Mouse (Mus musculus) hindbrain, postnatal 0 days (tissue): ENCODE data around the gene 2210408I21Rik. TPM values are rescaled to one million over a fixed set of nuclear protein-coding genes. Genes with fewer than 3 reads are reported as not detected.
A peak's percentile ranks its signal among the peaks of the same experiment; 100 is the strongest.

ENCODE experiments used
- ATAC-seq: fragments of 200-750 bp; cut with Nextera tagmentation; 2 replicates; pipeline ENCODE4 v1.8.0; 2017; ENCODE audit warnings: mild to moderate bottlenecking, moderate TSS enrichment, moderate library complexity
- DNase-seq: peaks from one replicate; pipeline ENCODE4 v3.0.0-alpha.2; 2015; ENCODE audit warnings: low spot score
- H3K27ac ChIP-seq: fragments of 300-500 bp; sonication (generic); 2 replicates; pipeline ENCODE4 v1.5.1; 2014; ENCODE audit warnings: mild to moderate bottlenecking
- H3K27me3 ChIP-seq: fragments of 300-500 bp; sonication (generic); 2 replicates; pipeline ENCODE4 v1.6.1; 2014; ENCODE audit warnings: low read length, mixed read lengths; ENCODE audit not compliant: insufficient read depth
- H3K36me3 ChIP-seq: fragments of 300-500 bp; sonication (generic); 2 replicates; pipeline ENCODE4 v1.6.1; 2014; ENCODE audit warnings: low read length, mixed read lengths; ENCODE audit not compliant: insufficient read depth
- H3K4me1 ChIP-seq: fragments of 300-500 bp; sonication (generic); 2 replicates; pipeline ENCODE4 v1.6.1; 2014; ENCODE audit warnings: antibody characterized with exemption, low read length, mixed read lengths; ENCODE audit not compliant: insufficient read depth
- H3K4me2 ChIP-seq: fragments of 300-500 bp; sonication (generic); 2 replicates; pipeline ENCODE4 v1.6.1; 2014; ENCODE audit warnings: low read depth, mild to moderate bottlenecking, low read length, moderate library complexity, mixed read lengths
- H3K4me3 ChIP-seq: fragments of 300-500 bp; sonication (generic); 2 replicates; pipeline ENCODE4 v1.5.1; 2014; ENCODE audit warnings: low read length
- H3K9ac ChIP-seq: fragments of 300-500 bp; sonication (generic); replicated peaks from 2 replicates; pipeline ENCODE4 v1.6.1; 2014; ENCODE audit warnings: mild to moderate bottlenecking, low read length, moderate library complexity, mixed read lengths
- H3K9me3 ChIP-seq: fragments of 300-500 bp; sonication (generic); 2 replicates; pipeline ENCODE4 v1.6.1; 2016; ENCODE audit warnings: low read length, mixed read lengths
- CTCF ChIP-seq: IDR thresholded peaks from 2 replicates; pipeline ENCODE4 v1.5.1; 2016; ENCODE audit warnings: antibody characterized with exemption, control low read depth, low read depth
- WGBS: fragments of 180-500 bp; shearing (Covaris S2); extraction: QIAGEN DNeasy Blood & Tissue Kit; methylation state at CpG from one replicate; pipeline ENCODE4 v1.1.7; 2014; 5-methylcytosine and 5-hydroxymethylcytosine counted together
- polyA plus RNA-seq: library from polyadenylated mRNA; unstranded; fragments of >200 nt; fragmentation: Nextera tagmentation; extraction: Ambion mirVana; gene quantifications from 2 replicates; pipeline ENCODE4 v1.2.1, GENCODE M21; 2015
- total RNA-seq: library from RNA; depleted of rRNA; stranded (reverse); fragments of >200 nt; gene quantifications from 2 replicates; pipeline ENCODE4 v1.2.3, GENCODE M21; 2014

The 2210408I21Rik gene
- total and polyA plus RNA-seq, 2 experiments from 2014 or later, result 8.9 to 13.6 TPM

DNA sequence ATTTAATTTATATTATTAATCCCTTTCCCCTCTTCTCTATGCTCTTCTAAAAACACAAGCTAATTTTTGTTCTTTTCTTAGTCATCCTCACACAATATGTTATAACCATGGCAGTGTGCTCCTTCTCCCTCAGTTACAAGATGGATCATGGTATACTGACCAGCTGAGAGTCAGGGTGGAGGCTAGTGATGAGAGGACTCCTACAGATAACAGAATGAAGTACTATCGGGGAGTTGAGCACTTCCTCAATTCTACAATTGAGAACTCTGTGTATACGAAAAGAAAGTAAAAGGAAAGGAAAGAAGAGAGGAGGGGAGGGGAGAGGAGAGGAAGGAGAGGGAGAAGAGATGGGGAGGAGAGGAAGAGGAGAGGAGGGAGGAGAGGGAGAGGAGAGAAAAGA is 206.8 kb downstream of the 2210408I21Rik start:
- no peaks in the 10 kb centered on the region for H3K4me1 ChIP-seq

DNA sequence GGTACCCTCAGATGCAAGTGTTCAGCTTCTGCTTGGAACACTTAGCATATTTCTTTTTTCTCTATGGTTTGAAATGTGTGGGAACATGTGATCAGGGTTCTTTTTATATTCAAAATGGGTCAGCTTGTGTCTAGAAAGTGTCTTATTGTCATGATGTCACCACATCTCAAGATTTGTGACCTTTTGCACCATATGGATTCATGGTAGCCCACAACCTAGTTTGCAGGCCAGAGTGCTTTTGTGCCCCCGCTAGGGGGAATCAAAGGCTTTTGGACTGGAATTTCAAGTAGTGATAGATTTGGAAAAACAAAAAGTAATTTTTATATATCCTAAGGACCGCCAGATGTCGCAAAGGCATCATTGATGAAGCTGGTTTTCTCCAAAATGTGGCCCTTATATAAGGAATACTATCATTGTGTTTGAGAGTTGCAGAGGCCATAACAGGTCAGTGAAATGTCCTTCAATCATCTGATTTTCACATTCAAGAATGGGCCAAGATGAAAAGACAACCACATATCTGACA is 250.2 kb downstream of the 2210408I21Rik start:
- Histone ChIP-seq H3K27me3 (no peaks in the 10 kb centered on the region), H3K9me3 (no peaks in the 10 kb centered on the region), H3K4me2 (no peak overlapping the region), H3K36me3 (no peaks in the 10 kb centered on the region), H3K4me3 (no peak overlapping the region), H3K9ac (no peak overlapping the region), H3K27ac (no peak overlapping the region), H3K4me1 (no peaks in the 10 kb centered on the region; the same call in 1 of the 2 replicates)
- peak; percentile 8; the same call in 1 of the 2 replicates for TF ChIP-seq CTCF
- WGBS, result 43% methylated on average over 3 of the region's 3 CpGs
- DNase-seq (peak; percentile 19), ATAC-seq (no peak)

More for the DNA sequence above, 206.8 kb downstream of the 2210408I21Rik start:
- H3K27me3 ChIP-seq, result no peaks in the 10 kb centered on the region
- DNase-seq (no peak), ATAC-seq (no peak)
- no peak overlapping the region for H3K4me2 ChIP-seq
- TF ChIP-seq CTCF, result no peak
- 77% methylated on average over 2 of the region's 2 CpGs for WGBS
- no peaks in the 10 kb centered on the region for H3K36me3 ChIP-seq
- H3K9me3 ChIP-seq, result no peaks in the 10 kb centered on the region
- H3K4me3 ChIP-seq, result no peak overlapping the region
- no peak overlapping the region for H3K9ac ChIP-seq
- no peak overlapping the region for H3K27ac ChIP-seq

- WGBS, result 63% methylated on average over 4 of the region's 4 CpGs
- H3K4me1 ChIP-seq, result no peaks in the 10 kb centered on the region; the same call in 1 of the 2 replicates
- DNase-seq (no peak), ATAC-seq (no peak)
- H3K4me2 ChIP-seq, result no peak overlapping the region
- no peak overlapping the region for H3K4me3 ChIP-seq
- H3K27ac ChIP-seq, result no peak overlapping the region
- H3K9me3 ChIP-seq, result no peaks in the 10 kb centered on the region
- no peak overlapping the region for H3K9ac ChIP-seq
- H3K27me3 ChIP-seq, result no peaks in the 10 kb centered on the region
- no peaks in the 10 kb centered on the region for H3K36me3 ChIP-seq
- no peak for TF ChIP-seq CTCF
Observed at GRCm38 (mm10) chr13:77386001-77386400, 250.7 kb downstream of the 2210408I21Rik start.

DNA sequence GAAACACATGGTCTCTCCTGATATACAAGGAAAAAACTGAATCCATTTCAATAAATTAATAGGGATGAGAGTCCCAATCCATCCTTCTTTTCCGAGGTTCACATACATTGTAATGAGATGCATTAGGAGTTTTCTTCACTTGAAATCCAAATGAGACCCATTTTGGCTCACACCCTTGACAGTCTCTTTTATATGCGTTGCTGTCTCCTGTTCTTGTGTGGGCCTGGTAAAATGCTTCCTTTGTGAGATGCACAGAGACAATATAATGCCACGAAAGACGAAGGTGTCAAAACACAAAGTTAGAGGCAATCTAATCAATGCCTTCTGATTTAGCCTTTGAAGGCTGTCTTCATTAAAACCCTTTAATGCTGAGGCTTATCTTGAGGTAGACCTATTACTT is 252.8 kb downstream of the 2210408I21Rik start:
- H3K27ac ChIP-seq, result no peak overlapping the region
- H3K27me3 ChIP-seq, result no peaks in the 10 kb centered on the region
- DNase-seq, result no peak
- H3K9ac ChIP-seq, result no peak overlapping the region
- TF ChIP-seq CTCF, result no peak
- WGBS, result 46% methylated on average over 4 of the region's 4 CpGs
- no peaks in the 10 kb centered on the region for H3K36me3 ChIP-seq
- no peaks in the 10 kb centered on the region for H3K9me3 ChIP-seq
- H3K4me2 ChIP-seq, result no peak overlapping the region
- no peaks in the 10 kb centered on the region; the same call in 1 of the 2 replicates for H3K4me1 ChIP-seq
- no peak overlapping the region for H3K4me3 ChIP-seq
- no peak for ATAC-seq

DNA sequence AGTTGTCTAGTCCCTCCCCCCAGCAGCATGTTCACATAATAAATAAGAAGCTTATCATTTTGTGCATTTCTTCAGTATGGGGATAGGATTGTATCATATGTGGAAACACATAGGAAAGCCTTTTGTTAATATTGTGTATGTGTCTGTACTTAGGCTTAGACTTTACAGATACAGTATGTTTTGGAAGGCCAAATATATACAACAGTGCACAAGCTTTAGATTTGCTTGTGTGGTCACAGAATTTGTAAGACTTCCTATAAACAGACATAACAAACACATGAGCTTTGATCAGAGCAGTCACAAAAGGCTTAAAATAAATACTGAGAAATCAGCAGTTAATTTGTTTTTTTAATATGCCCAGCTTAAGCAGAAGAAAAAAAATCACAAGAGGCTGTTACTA is 253.9 kb downstream of the 2210408I21Rik start:
- TF ChIP-seq CTCF, result no peak
- no peak overlapping the region for H3K4me2 ChIP-seq
- DNase-seq (no peak), ATAC-seq (no peak)
- no peak overlapping the region for H3K4me3 ChIP-seq
- no peaks in the 10 kb centered on the region for H3K36me3 ChIP-seq
- H3K27ac ChIP-seq, result no peak overlapping the region
- no peak overlapping the region for H3K9ac ChIP-seq
- H3K27me3 ChIP-seq, result no peaks in the 10 kb centered on the region
- H3K4me1 ChIP-seq, result no peaks in the 10 kb centered on the region; the same call in 1 of the 2 replicates
- no peaks in the 10 kb centered on the region for H3K9me3 ChIP-seq

DNA sequence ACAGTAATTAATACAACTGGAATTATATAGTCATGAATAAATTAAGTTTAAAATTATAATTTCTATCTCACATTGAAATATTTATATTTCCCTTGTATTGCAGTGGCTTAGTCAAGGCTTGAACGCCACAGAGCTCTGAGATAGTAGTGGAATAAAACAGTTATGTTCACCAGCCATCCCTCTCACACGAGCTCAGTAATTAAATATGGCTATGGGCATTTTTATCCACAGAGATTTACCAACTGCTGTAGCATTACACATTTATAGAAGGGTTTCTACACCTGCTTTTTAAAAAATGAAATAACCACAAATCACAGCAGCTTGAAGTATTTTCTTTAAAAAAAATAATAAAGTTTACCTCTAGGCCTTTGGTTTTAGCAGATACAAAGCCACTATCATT is 261.0 kb downstream of the 2210408I21Rik start:
- H3K27ac ChIP-seq, result no peak overlapping the region
- DNase-seq, result no peak
- no peaks in the 10 kb centered on the region for H3K9me3 ChIP-seq

DNA sequence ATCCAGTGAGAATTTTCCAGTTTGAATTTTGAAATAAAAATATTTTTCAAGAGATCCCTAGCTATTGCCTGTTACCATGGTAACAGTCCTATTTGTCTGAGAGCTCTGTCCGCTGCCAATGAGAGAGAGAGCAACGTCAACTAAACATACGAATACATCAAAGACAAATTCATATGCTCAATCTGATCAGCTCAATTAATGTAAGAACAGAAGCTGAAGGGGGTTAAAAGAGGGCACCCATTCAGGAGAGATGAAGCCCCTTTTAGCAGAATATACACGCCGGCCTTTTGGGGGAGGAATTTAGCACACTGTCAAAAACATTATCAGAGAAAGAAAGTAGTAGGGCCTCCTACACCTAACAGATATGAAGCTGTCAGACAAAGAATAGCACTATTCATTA is 261.6 kb downstream of the 2210408I21Rik start:
- no peaks in the 10 kb centered on the region for H3K4me1 ChIP-seq
- peak overlapping the region; percentile 31; the same call in 1 of the 2 replicates for H3K4me2 ChIP-seq
- ATAC-seq (peak; percentile 41), DNase-seq (peak; percentile 65)
- H3K9me3 ChIP-seq, result no peaks in the 10 kb centered on the region
- H3K9ac ChIP-seq, result no peak overlapping the region
- no peaks in the 10 kb centered on the region for H3K27me3 ChIP-seq
- no peaks in the 10 kb centered on the region for H3K36me3 ChIP-seq
- H3K27ac ChIP-seq, result peak overlapping the region; percentile 71
- H3K4me3 ChIP-seq, result no peak overlapping the region
- TF ChIP-seq CTCF, result no peak
- 23% methylated on average over 5 of the region's 5 CpGs for WGBS

More for the DNA sequence above, 261.0 kb downstream of the 2210408I21Rik start:
- Histone ChIP-seq H3K27me3 (no peaks in the 10 kb centered on the region), H3K4me1 (no peaks in the 10 kb centered on the region), H3K9ac (no peak overlapping the region), H3K4me3 (no peak overlapping the region), H3K36me3 (no peaks in the 10 kb centered on the region), H3K4me2 (no peak overlapping the region)
- no peak for TF ChIP-seq CTCF
- WGBS, result 44% methylated on average over 2 of the region's 2 CpGs
- peak; percentile 32; the same call in 1 of the 2 replicates for ATAC-seq
